Mouse (Mus musculus) cerebellum, adult 8-10 months (tissue): ENCODE results near the gene Cdr2l.

Source experiments
- DNase-seq: peaks from one replicate; pipeline ENCODE4 v3.0.0; 2022

The Cdr2l gene

DNA sequence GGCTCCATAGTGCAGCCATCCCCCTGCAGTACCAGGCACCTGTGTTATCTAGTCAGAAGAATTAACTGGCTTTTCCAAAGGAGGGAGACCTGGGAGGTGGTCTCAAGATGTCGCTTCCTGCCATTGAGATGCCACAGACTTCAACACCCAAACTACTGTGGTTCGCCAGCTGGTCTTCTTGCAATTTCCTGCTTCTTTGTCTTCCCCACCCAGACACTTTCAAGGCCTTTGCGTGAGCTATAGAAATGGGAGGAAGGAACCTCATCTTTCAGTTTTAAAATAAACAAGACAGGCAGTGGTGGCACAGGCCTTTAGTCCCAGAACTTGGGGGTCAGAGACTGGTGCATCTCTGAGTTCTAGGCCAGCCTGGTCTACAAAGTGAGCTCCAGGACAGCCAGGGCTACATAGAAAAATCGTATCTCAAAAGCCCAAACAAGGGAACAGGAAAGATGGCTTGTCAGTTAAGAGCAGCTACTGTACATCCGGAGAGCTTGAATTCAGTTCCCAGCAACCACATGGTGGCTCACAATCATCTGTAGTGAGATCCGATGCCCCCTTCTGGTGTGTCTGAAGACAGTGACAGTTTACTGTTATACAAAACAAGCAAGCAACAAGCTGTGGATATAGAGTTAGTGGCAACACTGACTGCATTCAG, 26.7 kb downstream of the Cdr2l start:
- DNase-seq = no peak

DNA sequence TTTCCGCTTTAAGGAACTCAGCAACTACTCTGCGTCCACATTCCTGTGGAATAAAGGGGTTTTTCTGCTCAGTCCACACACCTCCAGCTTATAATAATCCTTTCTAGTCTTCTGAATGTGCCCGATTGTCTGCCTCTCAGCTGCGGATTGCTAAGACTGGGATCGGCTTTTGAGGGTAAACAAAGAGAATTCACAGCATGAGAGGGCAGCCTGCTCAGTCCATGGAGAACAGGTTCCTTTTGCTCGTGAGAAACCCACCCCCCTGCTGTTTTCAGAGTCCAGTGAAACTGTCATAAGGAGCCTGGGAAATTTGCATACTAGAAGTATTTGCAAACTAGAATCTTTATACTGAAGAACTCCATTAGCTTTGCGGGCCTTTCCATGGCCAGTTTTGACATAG, 27.8 kb downstream of the Cdr2l start:
- no peak for DNase-seq

DNA sequence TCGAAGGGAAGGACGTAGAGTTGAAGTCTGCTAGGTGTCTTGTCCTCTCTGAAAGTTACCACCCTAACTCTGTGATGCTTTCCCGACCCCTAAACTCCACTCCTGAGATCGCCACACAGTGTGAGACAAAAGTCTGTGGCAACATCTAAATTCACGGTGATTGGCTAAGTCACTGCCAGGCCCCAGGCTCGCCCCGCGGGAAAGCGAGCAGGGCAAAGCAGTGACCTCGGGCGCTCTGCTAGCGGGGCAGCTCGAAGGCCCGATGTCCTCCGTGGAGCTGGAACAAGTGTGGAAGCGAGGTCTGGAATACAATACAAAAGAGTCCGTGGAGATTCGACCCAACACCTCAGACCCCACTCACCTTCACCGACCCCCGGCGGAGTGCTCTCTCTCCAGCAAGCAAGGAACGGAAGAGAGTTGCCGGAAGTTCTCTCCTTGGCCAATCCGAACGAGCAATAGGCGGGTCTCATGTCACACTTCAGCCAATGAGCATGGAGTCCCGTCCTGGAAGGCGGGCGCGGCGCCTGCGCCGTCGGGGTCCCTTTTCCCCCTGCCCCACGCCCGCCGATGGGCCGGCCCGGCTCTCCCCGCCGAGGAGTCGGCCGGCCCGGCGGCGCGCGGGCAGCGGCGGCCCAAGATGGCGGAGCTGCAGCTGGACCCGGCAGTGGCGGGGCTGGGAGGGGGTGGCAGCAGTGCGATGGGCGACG, 38.0 kb downstream of the Cdr2l start, which contains the start of the genes Atp5h and Kctd2:
TSS of gene Atp5h (minus strand) at position 432 of the 707 bp plus-strand sequence.
TSS of gene Kctd2 (plus strand) at position 598 of the 707 bp plus-strand sequence.
- peak; percentile 94 for DNase-seq

DNA sequence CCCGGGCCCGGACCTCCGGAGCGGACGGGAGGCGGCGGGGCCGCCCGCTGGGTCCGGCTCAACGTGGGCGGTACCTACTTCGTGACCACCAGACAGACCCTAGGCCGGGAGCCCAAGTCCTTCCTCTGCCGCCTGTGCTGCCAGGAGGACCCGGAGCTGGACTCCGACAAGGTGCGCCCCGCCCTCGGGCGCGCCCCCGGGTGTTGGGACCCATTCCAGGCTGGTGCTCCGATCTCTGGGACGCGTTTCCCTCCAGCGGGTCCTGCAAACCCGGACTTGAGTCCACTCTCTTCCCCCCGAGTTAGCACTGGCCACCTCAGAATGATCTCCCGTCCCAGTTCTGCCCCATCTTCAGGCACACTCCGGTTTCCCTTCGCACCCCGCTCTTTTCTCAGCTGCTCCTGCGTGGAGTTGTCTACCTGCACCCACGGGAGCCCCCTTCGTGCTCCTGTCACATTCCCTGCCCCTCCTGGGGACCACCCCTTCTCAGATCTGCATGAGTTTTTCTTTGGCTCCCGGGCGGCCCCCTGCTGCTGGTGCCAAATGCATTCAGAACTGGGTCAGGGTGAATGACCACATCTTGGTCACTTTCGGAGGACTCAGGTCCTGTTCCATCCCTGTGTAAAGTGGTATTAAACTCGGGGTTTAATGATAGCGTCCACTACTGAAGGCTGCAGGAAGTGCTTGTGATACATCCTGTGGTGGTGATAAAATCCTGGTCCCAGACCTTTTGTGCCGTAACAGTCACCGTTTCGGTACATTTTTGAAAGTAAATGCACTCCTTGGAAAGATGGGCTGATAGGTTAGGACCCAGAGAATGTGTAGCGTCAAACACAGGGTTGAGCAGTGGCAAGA, 38.8 kb downstream of the Cdr2l start:
- peak; percentile 73 for DNase-seq

DNA sequence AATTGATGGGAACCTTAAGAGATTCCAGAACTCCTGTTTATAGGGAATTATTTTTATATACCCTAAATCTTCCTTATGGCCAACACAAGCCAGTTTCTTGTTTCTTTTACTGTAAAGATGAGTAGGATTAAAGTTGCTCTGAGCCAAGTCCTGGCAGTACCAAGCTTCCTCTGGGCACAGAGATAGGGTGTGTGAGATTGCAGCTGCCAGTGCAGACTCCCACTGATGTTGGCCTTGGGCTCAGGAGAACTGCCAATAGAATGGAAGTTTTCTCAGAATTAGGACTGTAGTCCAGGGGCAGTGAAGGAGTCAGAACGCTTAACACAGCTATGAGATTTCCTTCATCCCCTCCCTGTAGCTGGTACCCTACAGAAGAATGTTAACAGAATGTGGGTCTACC, 39.6 kb downstream of the Cdr2l start:
- DNase-seq = no peak

DNA sequence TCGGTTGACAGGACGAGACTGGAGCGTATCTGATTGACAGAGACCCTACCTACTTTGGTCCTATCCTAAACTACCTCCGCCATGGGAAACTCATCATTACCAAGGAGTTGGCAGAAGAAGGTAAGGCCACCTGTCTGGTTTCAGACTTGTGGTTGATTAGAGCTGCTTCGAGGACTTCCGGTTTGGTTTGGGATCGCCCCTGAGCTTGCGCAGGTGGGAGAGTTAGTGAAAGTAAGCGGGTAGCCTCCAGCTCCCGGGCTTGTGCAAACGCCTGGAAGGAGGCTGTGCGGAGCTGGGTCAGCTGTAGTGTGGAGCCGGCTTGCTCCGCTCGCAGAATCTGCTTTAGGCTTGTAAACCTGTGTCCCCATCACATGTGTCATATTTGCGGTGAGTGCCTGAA, 40.3 kb downstream of the Cdr2l start:
- DNase-seq = no peak

DNA sequence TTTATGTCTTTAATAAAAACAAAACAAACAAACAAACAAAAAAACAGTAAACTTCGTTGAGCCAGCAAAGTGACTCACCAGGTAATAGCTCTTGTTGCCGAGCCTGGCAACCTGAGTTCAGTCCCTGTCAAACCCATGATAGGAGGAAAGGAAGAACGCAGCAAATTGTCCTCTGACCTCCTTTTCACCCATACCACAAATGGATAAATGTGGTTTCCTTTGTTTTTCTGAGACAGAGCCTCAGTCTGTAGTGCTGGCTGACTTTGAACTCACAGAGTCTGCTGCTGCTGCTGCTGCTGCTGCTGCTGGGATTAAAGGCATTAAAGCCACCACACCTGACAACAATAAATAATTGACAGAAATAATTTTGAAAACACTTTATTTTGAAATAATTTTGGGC, 41.4 kb downstream of the Cdr2l start:
- no peak for DNase-seq

DNA sequence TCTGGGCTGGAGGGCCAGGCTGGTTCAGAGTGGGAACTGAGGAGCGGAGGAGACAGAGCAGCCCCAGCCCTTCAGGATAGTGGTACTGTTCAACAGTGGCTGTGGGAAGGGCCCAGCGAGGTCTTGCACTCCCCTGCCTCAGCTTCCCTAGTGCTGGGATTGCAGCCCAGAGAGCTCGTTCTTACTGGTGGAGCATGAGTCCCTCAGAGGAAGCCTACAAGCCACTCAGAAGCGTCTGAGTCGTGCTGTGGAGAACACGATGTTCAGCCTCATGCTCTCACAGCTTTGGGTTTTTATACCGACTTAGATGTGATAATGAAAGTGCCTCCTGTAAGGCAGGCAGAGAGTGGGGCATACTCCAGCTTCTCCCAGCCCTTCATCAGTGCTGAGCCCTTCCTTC, 43.0 kb downstream of the Cdr2l start:
- DNase-seq = no peak

DNA sequence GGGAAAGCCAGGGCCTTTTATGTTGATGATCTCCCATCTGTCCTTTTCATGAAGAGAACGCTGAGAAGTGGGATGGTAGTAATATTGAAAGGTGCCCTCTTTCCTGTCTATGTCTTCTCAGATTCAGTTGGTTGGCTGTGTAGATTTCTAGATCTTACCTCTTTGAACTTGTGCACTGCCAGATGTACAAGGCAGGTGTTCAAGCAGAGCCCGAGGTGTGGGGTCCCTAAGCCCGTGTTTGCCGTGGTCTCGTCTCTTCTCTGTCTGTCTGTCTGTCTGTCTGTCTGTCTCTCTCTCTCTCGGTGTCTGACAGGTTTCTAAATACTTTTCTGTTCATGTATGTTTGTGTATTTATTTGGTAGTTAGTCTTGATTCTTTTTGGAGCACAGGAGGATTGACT, 44.0 kb downstream of the Cdr2l start:
- no peak for DNase-seq

DNA sequence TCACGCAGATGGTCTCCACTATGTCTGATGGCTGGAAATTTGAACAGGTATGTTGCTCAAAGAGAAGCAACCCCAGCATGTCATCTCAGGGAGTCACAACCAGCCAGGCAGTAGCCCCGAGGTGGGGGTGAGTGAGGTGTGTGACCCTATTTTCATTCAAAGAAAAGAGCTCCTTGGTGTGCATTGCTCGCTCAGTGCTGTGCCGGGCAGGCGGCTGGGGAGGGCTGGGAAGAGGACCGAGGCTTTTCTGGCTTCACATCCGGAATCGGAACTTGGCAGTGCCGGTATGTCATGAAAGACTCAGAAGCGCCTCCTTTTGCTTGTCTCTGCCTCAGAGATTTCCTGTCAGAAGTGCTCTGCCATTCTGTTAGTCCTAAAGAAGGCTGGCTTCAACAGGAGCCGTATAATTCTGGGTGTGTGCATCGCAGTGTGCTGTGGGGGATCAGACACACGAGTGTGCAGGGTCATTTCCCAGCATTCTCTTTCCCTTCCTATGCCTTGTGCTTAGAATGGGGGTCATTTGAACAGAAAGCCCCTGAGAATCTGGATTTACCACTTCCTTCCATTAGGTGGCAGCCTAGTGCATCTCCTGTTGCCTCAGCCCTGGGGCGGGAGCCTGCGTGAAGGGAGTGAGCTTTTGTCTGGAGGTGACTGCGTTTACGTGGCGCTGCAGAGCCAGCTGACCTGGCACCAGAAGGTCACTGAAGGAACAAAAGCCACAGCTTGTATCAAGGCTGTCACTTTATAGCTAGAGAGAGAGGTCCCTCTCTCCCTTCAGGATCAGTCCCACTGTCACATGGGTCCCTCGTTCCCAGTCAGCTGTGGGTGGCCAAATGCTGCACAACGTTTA, 46.0 kb downstream of the Cdr2l start:
- DNase-seq = peak; percentile 78

DNA sequence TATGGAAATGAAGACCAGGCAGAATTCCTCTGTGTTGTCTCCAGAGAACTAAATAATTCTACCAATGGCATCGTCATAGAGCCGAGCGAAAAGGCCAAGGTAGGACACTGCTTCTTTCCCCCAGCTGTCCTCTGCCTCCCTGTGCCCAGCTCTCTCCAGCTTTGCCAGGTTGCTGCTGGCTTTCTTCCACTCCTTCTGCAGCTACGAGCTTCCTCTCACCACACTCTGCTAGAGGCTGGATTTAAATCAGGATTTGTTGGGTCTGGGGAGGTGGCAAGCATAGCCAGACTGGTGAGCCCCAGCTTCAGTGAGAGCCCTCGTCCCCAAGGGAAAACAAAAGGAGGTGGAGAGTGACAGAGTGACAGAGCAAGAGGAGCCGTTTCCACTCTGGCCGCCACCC, 47.6 kb downstream of the Cdr2l start:
- DNase-seq = peak; percentile 43

DNA sequence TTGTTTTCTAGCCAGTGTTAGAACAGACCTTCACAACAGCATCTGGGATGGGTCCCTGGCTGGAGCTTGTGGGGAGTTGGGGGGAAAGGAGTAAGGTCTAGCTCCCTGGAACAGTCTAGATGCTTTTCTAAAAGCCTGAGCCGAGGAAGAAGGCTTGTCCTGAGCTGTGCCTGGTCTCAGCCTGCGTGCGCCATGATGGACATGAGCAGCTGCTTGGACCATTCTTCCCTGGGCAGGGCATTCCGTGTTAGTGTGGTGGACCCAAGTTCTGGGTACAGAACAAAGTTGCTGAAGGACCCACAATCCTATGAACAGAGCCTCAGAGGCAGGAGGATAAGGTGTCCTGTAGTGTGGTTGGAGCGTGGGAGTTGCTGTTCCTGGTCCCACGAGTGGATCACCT, 48.8 kb downstream of the Cdr2l start:
- peak; percentile 5 for DNase-seq

DNA sequence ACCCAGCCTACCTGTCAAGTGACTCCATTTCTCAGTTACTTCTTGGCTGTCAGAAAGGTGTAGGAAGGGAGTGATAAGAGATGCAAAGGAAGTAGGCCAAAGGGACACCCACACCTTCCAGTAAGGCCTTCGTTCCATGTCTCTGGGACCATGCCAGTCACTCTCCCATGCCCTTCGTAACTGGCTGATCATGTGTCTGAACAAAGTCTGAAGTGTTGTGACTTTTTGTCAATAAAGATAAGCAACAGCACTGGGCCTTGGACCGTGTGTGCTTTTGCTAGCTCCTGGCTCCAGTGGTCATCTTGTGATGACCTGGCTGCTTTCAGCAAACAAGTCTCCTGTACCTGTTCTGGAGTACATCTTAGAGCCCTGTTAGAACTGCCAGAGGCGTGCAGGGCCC, 51.1 kb downstream of the Cdr2l start:
- no peak for DNase-seq

DNA sequence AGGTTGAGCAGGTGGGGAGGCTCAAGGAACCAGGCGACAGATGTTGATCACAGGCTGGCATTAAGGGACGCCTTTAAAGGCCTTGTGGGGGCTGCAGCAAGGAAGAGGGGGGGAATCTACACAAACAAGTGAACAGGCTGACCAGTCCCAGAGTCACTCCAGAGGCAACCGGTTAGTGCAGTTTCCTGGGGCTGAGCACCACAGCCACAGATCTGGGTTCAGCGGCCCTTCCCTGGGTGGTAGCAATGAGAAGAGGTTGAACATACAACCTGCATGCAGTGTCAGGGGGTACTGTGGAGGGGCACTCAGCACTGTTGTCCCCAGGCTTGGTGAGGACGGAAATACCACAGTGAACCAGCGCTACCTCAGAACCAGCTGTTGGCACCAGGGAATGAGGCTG, 51.6 kb downstream of the Cdr2l start:
- no peak for DNase-seq

DNA sequence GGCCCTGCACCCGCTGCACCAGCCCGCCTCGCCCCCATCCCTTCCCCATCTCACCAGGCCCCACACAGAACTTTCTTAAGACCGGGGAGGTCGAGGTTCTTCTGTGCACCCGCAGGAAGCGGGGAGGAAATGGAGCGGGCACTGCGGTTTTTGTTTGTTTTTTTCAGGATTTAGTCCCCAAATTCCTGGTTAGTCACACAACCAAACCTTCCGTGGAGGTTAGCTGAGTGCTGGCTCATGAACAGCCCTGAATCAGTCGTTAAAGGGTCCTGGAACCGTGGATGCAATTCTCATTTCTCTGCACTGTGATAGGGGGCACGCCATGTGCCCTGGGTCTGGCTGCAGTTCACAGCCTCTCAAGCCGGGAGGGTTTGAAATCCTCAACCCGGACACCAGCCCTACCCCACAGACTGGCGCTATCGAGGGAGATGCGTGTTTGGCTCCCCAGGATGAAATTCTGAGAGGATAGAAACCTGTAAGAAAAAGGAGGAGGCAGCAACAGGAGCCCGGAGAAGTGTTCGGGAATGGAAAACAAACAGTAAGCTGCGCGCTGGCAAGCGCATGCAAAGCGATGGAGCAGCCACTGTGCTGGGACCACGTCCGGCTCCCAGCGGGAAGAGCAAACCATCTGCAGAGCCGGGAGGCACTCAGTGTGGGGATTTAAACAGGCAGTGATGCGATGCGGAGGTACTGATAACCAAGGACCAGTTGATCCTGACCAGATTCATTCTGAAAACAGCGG, 54.1 kb downstream of the Cdr2l start:
- peak; percentile 63 for DNase-seq

DNA sequence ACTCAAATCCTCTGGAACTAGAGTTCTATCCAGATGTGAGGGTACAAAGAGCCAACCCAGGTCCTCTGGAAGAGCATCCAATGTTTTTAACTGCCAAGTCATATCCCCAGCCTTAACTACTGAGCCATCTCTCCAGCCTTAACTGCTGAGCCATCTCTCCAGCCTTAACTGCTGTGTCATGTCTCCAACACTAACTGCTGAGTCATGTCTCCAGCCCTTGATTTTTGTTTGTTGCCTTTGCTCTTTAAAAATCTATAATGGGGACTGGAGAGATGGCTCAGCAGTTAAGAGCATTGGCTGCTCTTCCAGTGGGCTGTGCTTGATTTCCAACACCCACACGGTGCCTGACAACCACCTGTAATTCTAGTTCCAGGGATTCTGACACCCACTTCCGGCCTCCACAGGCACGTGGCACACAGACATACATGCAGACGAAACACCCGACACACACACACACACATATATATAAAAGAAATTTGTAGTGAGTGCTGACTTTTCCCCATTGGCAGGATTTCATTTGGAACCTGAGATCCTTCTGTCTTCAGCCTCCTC, 55.9 kb downstream of the Cdr2l start:
- DNase-seq = no peak

DNA sequence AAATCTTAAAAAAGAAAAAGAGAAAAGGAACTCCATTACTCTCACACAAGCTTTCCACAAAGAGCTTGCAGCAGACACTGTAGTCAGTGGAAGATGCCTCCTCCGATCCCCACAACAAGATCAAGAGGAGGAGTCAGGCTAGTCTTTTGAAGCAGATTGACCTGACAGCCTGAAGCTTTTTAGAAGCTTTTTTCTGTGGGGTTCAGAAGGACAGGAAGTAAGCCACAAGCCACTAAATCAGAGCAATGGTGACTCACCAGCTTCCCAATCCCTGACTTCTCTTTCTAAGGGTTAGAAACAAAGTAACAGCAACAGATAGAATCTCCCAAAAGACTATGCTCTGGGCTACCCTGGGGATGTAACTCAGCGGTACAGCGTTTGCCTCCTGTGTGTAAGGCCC, 57.6 kb downstream of the Cdr2l start:
- DNase-seq = no peak

DNA sequence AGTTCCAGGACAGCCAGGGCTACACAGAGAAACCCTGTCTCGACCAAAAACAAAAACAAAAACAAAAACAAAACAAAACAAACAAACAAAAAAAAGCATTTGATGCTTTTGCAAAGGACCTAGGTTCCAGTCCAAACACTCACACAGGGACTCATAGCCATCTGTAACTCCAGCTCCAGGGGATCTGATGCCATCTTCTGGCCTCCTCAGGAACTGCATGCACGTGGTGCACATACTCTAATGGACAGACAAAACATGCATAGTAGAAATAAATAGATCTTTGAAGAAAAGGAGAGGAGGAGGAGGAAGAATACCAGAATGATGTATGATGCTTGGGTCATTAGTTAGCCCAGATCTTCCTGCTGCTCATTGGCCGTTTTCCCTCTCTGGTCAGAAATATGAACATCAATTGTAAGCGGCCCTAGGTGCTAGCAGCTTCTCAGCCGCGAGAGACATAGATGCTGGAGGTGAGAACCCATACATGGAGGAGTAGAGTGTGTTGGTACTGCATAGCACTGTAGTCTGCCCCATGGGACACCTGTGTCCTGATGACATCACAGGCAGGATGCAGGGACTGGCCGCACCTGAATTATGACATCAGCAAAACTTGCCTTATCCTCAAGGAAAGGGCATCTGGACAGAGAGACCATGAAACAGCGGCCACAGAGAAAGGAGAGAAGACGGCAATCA, 58.3 kb downstream of the Cdr2l start, which contains the start of gene Trim80:
TSS of gene Trim80 (plus strand) at position 640 of the 690 bp plus-strand sequence.
- no peak for DNase-seq

DNA sequence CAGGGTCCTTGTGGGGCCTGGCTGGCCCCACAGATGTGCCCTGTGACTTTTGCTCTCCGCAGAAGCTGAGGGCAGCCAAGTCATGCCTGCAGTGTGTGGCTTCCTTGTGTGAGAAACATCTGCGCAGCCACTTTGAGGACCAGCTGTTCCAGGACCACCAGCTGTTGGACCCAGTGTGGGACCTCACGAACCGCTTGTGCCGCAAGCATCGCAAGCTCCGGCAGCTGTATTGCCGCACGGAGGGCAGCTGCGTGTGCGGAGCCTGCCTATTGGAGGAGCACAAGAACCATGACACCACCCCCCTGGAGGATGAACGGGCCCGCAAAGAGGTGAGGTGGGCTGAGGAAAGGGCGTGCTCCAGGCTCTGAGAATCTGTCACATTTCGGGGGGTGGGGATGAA, 59.7 kb downstream of the Cdr2l start:
- no peak for DNase-seq
